Mouse (Mus musculus): ENCODE data around the gene Spatc1l. TPM values are rescaled to one million over a fixed set of nuclear protein-coding genes. Genes with fewer than 3 reads are reported as not detected.
A peak's percentile ranks its signal among the peaks of the same experiment; 100 is the strongest.

Spatc1l gene
- total RNA-seq (2021): not detected
- long read RNA-seq: 0 reads

- no peak for DNase-seq (ENCODE audit: low spot score in 2 of 2)
These were observed at the start of gene Spatc1l for GRCm38 (mm10) chr10:76561972-76562371. TSS of gene Spatc1l (plus strand) at chr10:76562272.

GRCm38 (mm10) chr10:76512965-76513583, 49.0 kb upstream of the Spatc1l start:
- peak in 1 of 2 experiments; percentile 19 for DNase-seq (ENCODE audit: low spot score in 2 of 2)

GRCm38 (mm10) chr10:76530922-76531321, 31.1 kb upstream of the Spatc1l start:
- no peak for DNase-seq (ENCODE audit: low spot score in 2 of 2)

GRCm38 (mm10) chr10:76531375-76531774, 30.7 kb upstream of the Spatc1l start, which contains the start of gene Lss:
TSS of gene Lss (plus strand) at chr10:76531588.
- peak; percentile 97 to 98 for DNase-seq (ENCODE audit: low spot score in 2 of 2)

- DNase-seq (ENCODE audit: low spot score in 2 of 2): no peak
These were observed 30.2 kb upstream of the Spatc1l start for GRCm38 (mm10) chr10:76531828-76532227.

- no peak for DNase-seq (ENCODE audit: low spot score in 2 of 2)
These were observed 26.5 kb upstream of the Spatc1l start for GRCm38 (mm10) chr10:76535526-76535925.

GRCm38 (mm10) chr10:76537619-76538018, 24.5 kb upstream of the Spatc1l start:
- DNase-seq (ENCODE audit: low spot score in 2 of 2): no peak

- DNase-seq (ENCODE audit: low spot score in 2 of 2): no peak
These were observed 20.6 kb upstream of the Spatc1l start for GRCm38 (mm10) chr10:76541336-76542085.

GRCm38 (mm10) chr10:76542636-76543375, 19.3 kb upstream of the Spatc1l start:
- DNase-seq (ENCODE audit: low spot score in 2 of 2): no peak

GRCm38 (mm10) chr10:76546566-76546965, 15.5 kb upstream of the Spatc1l start:
- no peak for DNase-seq (ENCODE audit: low spot score in 2 of 2)

- DNase-seq (ENCODE audit: low spot score in 2 of 2): no peak
These were observed 13.9 kb upstream of the Spatc1l start for GRCm38 (mm10) chr10:76548218-76548617.

GRCm38 (mm10) chr10:76550458-76550857, 11.6 kb upstream of the Spatc1l start:
- peak in 1 of 2 experiments; percentile 10 for DNase-seq (ENCODE audit: low spot score in 2 of 2)

GRCm38 (mm10) chr10:76551556-76551955, 10.5 kb upstream of the Spatc1l start:
- no peak for DNase-seq (ENCODE audit: low spot score in 2 of 2)

- no peak for DNase-seq (ENCODE audit: low spot score in 2 of 2)
These were observed 8.0 kb upstream of the Spatc1l start for GRCm38 (mm10) chr10:76554061-76554460.

GRCm38 (mm10) chr10:76569996-76570685, 8.1 kb downstream of the Spatc1l start:
- DNase-seq (ENCODE audit: low spot score in 2 of 2): no peak

GRCm38 (mm10) chr10:76571070-76571469, 9.0 kb downstream of the Spatc1l start:
- no peak for DNase-seq (ENCODE audit: low spot score in 2 of 2)

- DNase-seq (ENCODE audit: low spot score in 2 of 2): no peak
These were observed 10.1 kb downstream of the Spatc1l start for GRCm38 (mm10) chr10:76572151-76572550.

- DNase-seq (ENCODE audit: low spot score in 2 of 2): no peak
These were observed 13.3 kb downstream of the Spatc1l start, which contains the start of gene Ftcd for GRCm38 (mm10) chr10:76575374-76575773. TSS of gene Ftcd (plus strand) at chr10:76575648.

- DNase-seq (ENCODE audit: low spot score in 2 of 2): no peak
These were observed 14.8 kb downstream of the Spatc1l start for GRCm38 (mm10) chr10:76576920-76577319.

- DNase-seq (ENCODE audit: low spot score in 2 of 2): no peak
These were observed 22.1 kb downstream of the Spatc1l start for GRCm38 (mm10) chr10:76584138-76584537.

GRCm38 (mm10) chr10:76586190-76586589, 24.1 kb downstream of the Spatc1l start:
- no peak for DNase-seq (ENCODE audit: low spot score in 2 of 2)
